Mouse (Mus musculus) cerebellum, postnatal 25 days (tissue): ENCODE measurements around the gene Ier5.

ENCODE experiments used
- DNase-seq, 2 experiments: peaks; one replicate each; pipeline ENCODE4 v3.0.0; 2021; ENCODE audit warnings: mixed read lengths in 2 of 2

Gene Ier5

DNA sequence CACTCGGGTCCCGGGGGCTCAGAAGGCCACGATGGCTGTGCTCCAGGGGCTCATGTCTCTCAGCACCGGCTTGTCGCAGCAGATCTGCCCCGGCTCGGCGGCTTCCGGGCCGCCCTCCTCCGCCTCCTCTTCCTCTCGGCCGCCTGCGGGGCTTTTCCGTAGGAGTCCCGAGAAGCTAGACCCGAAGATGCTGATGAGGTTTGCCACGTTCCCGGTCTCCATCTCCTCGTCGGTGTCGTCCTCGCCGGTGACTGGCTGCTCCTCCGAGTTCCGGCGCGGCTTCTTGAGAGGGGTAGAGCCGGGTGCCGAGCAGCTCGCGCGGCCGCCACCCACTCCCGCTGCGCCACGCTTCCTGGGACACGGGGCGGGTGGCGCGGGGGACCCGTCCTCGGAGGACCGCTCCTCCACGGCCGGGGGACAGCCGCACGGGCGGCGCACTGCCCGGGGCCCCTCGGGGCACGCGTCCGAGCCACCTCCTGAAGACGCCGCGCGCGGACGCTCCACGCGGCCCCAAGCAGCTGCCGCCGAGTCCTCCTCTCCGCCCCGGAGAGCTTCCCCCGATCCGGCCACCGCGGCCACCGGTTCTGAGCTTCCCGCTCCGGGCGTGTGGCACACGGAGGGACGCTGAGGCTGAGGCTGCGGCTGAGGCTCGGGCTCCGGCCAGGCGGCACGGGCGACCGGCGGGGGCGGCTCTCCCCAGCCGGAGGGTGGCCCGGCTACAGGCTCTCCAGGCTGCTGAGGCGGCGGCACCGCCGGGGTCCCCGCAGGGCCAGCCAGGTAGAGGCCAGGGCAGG is 753 bp downstream of the Ier5 start:
- DNase-seq, result peak; percentile 71 to 72

DNA sequence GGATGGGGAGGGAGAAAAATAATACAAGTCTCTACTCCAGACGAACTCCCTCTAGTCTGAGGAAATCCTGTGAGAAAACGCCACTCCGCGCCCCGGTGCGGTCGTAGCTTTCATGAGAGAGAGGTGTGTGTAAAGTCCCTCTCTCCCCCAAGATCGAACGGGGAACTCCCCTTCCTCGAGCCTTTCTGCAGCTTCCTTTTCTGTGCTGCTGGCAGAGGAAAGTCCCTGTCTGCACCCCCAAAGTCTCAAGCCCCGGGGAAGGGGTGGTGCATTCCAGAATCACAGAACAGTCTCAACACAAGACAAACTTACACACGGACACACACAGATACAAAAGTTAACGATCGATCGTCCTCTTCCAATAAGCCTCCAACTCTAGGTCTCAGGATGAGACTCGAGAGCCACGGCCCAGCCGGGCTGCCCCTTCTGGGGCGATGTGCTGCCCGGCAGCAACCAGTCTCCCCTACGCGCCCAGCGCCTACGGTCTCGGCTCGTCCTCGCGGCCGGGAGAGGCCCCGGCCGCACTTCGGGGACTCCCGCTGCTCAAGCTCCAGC is 1.4 kb downstream of the Ier5 start:
- DNase-seq, result peak in 1 of 2 experiments; percentile 58

DNA sequence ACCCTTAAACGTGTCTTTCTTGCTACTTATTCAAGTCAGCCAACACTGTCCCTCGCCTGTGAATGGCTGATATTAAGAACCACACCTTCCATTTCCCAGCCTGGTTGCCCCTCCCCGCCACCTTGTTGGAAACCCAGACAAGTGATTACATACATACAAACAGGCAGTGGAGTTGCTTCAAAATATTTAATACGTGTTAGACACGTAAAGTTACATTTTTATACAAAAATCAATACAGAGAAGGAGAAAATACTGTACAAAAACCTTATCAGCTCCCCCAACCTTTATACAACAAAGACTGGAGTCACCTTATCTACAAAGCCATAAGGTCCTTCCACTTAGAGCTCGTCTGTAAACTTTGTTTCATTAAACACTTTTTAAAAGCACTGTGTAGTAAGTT is 2.1 kb downstream of the Ier5 start:
- no peak for DNase-seq

DNA sequence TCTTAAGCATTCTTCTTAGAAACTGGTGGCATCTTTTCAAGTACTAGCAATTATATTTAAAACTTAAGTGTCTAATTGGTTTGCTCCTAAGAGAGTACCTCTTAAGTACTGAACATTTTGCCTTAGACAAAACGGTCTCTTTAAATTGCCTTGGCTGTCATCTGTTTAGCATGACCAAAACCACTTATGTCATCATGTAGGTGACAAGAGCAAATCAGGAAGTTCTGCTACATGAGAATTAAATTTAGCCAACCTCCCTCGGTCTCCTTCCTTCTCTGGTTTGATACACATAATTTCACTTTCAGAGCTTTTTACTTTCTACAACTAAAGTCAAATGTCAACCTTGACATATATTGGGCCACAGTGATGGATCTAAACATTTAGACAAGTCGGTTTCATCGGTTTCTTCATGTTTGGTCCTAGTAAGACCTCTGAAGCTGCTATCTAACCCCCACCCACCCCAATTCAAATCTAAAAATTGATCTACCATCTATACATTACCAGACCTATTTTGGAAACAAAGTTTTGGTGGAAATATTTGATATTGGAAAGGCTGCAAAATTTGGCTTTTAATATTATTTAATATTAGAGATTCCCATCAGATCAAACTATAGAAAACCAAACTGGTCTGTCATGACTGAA is 2.7 kb downstream of the Ier5 start:
- no peak for DNase-seq

DNA sequence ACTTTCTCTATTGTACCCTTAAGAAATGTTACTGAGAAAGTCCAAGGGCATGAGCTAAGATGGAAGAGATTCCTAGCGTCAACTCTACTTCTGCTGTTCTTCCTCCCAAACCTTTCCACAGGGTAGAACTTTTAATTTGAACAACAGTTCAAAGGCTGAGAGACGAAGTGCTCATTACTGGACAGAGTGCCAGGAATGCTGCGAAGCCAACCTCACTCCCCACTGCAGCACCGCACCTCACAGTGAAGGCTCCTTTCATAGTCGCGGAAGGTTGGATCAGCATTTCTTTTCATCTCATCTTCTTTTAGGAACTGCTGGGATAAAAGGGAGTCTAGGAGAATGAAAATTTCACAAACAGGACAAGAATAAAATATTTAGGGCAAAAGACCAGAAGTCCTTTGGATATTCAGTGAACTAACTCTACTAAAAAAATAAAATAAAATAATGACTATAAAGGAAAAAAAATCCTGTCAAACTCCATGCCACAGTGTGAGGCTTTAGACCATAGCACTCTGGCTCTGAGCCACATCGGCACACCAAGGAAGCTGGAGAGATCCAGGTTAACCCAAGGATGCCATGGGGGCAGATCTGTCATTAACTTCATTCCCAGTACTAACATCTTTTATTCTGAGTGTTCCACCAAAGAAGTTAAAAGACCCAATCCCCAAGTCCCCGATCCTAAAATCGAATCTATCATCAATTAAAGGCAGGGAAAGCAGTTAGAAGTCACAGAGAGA is 5.3 kb downstream of the Ier5 start:
- no peak for DNase-seq

DNA sequence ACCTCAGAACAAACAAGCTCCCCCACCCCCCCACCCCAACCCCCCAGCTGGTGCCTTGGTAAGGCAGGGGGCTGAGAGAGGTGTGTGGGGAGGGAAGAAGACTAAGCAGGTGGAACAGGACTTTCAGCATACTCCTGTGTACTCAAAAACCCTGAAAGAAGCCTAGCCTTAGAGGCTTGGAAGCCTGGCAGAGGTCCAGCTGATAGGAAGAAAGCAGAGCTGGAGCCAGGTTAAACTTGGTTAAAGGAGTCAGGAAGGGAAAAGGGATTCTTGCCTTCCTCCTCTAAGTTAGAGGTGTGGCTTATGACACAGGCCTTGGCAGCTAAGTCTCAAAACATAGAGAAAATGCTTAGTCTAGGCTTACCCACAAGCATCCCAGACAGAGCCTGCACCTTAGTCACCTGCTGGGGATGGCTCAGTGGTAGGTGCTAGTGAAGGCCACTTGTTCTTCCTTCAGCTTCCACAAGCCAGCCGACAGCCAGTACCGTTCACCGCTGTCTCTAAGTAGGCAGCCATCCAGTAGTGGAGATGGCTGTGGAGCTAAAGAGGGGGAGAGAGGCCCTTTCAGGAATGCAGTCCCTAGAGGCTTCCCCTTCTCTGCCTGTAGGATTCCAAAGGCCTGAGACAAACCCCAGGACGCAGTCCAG is 6.2 kb downstream of the Ier5 start:
- DNase-seq, result peak in 1 of 2 experiments; percentile 55

DNA sequence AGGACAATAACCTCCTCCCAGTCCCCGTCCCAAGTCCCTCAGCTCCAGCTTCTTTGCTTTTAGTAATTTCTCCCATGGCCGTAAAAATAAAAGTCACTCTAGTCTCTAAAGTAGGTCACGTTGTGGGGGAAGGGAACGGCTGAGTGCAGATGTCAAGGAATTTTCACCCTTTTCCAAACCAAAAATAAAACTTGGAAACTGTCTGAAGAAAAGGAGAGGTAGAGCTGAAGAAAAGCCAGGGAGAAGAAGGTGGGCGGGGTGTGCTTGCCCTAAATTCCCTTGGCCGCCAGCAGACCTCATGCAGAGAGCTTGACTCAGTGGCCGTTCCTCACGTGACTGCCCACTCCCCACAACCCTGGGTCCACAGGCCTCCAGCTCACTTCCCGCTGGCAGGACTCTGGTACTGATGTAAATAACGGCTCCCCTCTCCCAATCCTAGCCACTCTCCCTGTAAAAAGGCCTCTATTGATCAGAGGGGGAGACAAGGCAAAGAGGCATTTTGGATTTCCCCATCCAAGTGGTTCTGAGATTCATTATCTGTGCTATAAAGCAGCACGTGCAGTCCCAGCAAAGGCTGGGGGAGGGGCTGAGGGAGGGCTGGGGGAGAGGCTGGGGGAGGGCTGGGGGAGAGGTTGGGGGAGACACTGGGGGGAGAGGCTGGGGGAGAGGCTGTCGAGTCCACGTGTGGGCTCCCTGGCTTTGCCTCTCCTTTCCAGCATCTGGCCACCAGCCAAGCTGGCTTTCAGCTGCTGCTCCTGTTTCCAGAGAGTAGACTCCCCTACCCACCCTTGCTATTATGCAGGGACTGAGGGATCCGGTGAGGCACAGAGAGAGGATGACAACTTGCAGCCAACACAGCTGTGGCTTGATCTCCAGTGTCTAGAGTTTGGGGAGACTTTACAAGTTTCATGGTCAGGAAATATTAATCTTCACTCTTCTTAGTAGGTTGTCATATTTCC is 7.3 kb downstream of the Ier5 start:
- peak in 1 of 2 experiments; percentile 69 for DNase-seq

DNA sequence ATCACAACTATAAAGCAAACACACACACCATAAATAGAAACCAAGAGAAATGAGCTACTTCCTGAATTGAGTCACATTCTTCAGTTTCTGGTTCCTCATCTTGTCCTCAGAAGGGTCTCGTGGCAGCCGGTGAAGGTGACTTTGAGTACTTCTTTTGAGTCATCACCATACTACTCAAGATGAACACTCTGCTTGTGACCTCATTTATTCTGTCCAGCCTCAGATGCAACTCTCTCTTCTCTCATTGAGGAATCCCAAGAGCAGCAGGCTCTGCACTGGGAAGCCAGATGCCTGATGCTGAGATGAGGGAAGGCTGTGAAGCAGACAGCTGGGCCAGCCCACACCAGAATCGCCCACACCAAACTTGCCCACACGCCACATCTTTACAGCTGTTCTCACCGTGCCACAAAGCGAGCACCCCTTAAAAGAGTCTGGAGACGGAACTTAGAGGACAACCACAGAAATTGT is 8.0 kb downstream of the Ier5 start:
- no peak for DNase-seq

DNA sequence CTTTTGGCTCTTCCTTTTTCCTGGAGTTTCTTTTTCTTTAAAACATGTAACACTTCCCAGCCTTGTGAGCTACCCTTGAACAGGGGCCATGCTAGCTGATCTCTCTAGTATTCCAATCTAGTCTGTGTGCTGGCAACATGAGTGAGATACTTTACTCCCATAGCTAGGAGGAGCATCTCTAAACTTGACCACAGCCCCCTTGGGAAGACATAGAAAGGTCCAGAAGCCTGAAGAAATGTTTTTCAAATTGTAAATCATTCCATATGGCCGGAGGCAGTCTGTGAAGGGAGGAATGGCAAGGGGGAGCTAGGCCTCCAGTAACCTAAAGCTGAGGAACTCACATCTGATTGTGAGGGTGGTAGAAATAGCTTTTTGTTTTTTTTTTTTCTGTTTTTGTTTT is 8.7 kb downstream of the Ier5 start:
- DNase-seq, result no peak

DNA sequence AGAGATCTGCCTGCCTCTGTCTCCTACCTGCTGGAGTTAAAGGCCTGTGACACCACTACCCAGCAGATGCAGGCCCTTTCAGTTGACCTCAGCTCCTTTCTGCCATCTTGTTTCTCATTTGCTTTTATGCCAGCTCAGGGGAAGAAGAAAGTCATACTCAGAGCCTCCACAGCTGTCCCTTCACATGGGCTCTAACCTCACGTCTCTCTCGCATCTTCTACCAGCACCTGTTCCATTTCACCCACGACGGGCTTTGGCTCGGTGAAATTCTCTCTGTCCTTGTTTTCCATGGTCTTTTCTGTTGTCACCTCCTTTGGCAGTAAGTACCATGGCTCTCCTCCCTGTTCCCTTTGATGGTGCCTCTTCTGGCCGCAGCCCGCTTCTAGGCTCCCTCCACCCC is 9.1 kb downstream of the Ier5 start:
- DNase-seq, result no peak

DNA sequence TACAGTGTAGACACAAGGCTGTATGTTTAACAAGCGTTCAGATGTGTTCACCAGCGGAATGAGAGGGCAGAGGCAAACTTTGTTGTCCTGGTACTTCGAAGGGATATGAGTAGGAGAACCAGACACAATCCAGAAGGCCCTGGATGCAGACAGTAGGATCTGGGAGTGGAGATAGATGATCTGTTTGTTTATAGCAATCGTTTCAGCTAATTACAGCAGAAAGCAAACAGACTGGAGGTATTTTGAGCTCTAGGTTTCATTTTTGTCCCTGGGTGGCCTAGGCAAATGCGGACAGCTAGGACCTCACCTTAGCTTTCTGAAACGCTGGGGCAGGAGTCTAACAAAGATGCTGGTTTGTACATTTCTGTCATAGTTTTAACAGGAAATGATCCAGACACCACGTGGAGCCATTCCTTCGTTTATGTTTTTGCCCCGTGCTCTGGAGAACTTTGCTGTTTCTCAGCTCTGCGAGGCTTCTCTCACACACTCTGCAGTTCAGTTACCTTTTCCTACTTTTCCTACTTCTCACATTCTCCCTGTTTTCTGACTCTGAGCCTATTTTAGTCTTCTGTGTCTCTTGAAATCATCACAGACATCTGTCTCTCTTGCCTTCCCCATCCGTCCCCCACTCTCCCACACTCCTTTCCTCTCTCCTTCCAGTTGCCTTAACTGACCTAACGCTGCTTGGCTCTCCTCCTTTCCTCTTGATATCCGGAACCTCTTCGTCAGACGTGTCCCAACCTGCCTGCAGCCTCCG is 10.4 kb downstream of the Ier5 start:
- no peak for DNase-seq

DNA sequence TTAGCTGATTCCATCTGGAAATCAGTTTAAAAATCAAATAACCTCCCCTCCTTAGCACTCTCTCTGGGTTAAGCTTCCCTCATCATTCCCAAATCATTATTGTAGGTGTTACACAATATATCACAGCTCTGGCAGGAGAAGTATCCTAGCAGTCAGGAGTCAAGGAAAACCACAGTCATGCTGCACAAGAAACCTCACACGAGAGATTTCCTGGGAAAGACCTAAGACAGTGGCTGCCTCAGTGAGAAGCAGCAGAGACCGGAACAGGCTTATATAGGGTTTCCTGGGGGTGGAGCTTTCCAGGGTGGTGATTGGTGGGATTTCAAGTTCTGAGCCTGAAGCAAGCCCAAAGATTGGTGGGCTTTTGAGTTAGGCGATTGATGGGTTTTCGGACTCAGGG is 11.4 kb downstream of the Ier5 start:
- DNase-seq, result no peak

DNA sequence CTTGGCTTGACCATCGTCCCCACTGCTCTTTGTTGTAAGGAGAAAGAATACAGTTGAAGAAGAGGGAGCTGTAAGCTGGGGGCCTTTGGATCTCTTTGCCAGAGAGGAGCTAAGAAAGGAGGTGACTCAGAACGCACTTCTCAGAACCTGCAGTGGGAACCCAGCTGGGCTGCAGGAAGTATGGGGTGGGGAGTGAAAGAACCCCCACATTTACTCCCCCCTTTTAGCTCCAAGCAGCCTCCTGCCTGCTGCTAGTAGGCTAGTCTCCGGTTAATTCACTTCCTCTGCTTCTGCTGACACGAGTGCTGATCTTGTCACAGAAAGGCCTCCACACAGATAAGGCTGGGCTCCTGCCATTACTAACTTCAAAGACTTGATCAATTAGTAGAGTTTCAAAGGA is 12.5 kb downstream of the Ier5 start:
- DNase-seq, result no peak

DNA sequence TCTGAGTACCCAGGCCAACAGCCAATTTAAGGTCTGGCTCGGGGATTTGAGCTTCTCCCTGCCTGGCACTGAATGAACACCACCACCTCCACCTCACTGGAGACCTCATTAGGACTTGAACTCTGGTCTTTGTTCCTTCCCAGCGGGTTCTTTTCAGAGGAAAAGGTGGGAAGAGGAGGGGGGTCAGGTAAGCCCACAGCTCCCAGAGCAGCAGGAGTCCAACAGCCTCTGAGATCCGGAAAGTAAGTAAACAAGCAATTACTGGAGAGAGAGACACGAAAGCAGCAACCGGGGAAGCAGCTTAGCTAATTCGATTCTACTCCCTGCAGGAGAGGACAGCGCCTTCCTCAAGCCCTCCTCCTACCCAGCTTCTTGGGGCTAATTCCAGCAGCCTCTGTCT is 13.0 kb downstream of the Ier5 start:
- DNase-seq, result no peak

DNA sequence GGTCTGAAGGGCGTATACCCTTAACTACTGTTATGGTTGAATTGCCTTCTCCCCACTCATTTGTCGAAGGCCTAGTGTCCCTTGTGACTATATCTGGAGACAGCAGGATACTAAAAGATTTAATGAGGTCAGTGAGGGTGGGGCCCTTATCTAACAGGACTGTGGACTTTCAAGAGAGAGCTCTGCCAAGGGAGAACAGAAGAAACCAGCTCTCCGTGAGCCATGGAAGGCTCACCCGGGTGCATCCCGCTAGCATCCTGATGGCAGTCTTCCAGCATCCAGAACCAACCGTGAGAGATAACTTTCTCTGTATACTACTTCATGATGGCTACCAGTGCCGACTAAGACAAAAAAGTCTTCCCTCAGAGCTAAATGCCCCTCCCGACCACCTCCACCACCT is 14.6 kb downstream of the Ier5 start:
- DNase-seq, result no peak

DNA sequence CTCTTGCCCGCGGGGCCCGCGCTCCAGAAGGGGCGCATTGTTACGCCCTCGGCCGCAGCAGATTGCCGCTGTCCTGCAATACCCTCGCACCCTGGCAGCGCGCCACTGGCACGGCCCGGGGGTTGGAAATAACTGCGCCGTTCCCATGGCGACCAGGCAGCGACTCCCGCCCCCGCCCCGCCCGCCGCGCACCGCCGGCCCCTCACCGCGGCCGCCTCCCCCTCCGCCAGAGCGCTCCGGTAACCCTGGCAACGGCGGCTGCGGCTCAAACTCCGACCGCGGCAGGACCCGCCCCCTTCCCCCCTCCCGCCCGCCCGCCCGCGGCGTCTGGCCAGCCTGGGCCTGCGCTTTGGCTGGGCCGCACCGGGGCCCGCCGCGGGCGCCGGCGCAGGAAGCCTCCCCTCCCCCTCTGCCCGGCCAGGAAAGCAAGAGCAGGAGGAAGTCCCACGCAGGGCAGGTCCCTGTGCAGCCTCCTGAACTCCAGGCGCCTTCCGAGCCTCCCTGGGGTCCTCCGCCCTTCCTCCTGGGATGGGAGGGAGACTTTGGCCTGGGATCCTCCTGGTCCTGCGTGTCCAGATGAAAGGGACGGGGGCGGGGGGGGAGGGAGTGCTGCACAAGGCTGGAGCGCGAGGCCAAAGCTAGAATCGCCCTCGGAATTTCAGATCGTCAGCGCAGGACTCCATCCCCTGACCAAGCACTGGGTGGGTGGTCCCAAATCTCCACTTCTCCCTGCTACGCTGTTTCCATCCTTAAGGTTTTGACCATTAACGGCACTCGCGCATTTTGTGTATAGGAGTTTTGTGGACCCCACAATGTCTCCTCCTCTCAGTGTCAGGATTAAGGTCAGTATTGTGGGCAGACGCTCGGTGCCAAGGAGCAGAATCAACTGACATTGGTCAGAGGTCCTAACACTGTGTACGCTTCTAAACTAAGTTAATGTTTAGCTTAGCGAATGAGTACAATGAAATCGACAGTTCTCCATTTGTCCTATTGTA is 15.9 kb downstream of the Ier5 start:
- peak; percentile 85 to 93 for DNase-seq

DNA sequence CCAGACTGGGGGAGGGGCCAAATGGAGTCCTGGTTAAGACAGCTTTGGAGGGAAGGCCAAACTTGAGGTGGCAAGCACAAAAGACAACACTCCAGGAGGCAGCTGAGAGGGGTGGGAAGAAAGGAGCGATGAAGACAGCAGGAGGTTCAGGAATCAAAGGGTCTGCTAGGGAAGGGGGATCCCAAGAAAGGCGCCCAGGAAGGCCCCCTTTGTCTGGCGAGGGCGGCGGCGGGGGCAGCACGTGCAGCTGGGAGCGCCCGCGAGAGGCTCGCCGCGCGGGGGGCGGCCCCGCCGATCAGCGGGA is 16.5 kb downstream of the Ier5 start:
- peak in 1 of 2 experiments; percentile 54 for DNase-seq

DNA sequence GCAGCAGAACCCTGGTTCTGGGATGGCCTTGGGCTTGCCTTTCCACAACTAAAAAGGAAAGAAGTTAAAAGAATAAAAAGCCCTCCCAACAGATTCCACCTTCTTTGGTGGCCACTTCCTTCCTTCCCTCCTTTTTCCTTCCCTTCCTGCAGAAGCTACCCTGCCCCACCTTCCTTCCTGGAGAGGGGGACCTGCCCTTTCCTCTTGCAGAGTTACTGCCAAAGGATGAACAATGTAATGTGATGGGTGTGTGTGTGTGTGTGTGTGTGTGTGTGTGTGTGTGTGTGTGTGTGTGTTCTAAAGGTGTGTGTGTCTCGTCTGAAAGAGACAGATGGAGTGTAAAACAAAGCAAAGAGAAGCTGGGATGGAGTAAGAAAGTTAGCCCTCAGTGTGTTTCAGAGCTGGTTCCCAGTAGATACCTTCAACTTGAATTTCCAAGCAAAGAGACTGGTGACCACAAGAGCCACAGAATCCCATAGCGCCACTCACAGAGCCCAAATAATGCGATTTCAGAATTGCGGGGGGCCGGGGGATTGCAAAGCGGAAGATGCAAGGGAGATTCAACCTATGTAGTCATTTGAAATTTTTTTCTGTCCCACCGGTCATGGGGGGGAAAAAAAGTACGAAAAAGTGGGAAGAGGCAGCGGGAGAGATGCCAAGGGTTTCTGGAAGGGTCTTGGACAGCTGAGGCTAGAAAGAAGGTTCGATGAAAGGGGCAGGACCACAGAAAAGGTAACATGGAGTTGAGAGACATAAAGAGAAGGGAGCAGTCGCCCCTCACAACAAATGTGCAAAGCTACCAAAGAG is 17.1 kb downstream of the Ier5 start:
- DNase-seq, result no peak

DNA sequence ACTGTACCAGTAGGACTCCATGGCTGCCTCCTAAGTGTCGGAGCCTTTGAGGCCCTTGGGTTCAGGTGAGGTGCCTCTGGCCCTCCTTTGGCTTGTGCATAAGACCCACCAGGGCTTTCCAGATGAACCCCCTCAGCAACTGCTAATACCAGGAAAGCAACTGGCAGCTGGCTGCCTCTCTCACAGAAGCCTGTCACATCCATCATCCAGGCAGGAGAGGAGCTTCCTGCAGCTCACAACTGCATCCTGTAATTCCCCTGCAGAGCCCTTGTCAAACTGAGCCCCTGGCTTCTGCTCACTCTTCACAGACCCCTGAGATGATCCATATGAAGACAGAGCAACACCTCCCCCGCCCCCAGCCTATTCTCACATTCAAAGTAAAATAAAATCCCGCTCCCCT is 21.8 kb downstream of the Ier5 start:
- DNase-seq, result no peak
